Mouse (Mus musculus) frontal cortex, postnatal 14 days (tissue): ENCODE results near the gene Lect2.

Experiments used
- DNase-seq, 2 experiments: peaks; one replicate each; pipeline ENCODE4 v3.0.0; 2022; ENCODE audit warnings: low spot score in 2 of 2

Gene Lect2

GRCm38 (mm10) chr13:56555957-56556356, 7.7 kb upstream of the Lect2 start:
- DNase-seq, result peak in 1 of 2 experiments; percentile 18

- DNase-seq, result peak; percentile 33 to 56
These were observed 6.1 kb upstream of the Lect2 start for GRCm38 (mm10) chr13:56554409-56554808.

GRCm38 (mm10) chr13:56553923-56554322, 5.6 kb upstream of the Lect2 start:
- no peak for DNase-seq

- no peak for DNase-seq
These were observed 3.4 kb upstream of the Lect2 start for GRCm38 (mm10) chr13:56551661-56552060.

GRCm38 (mm10) chr13:56550574-56550973, 2.3 kb upstream of the Lect2 start:
- DNase-seq, result no peak

GRCm38 (mm10) chr13:56549364-56549763, 1.1 kb upstream of the Lect2 start:
- DNase-seq, result no peak

- no peak for DNase-seq
These were observed 3.3 kb downstream of the Lect2 start for GRCm38 (mm10) chr13:56544956-56545355.

GRCm38 (mm10) chr13:56543805-56544204, 4.5 kb downstream of the Lect2 start:
- DNase-seq, result no peak

- no peak for DNase-seq
These were observed 8.5 kb downstream of the Lect2 start for GRCm38 (mm10) chr13:56539846-56540245.

- DNase-seq, result no peak
These were observed 11.3 kb downstream of the Lect2 start for GRCm38 (mm10) chr13:56537026-56537425.

GRCm38 (mm10) chr13:56535570-56535969, 12.7 kb downstream of the Lect2 start:
- DNase-seq, result no peak

GRCm38 (mm10) chr13:56534931-56535330, 13.4 kb downstream of the Lect2 start:
- DNase-seq, result no peak

- DNase-seq, result no peak
These were observed 18.6 kb downstream of the Lect2 start for GRCm38 (mm10) chr13:56529685-56530084.

- no peak for DNase-seq
These were observed 19.3 kb downstream of the Lect2 start for GRCm38 (mm10) chr13:56529031-56529430.

GRCm38 (mm10) chr13:56528281-56528680, 20.0 kb downstream of the Lect2 start:
- no peak for DNase-seq

- no peak for DNase-seq
These were observed 20.5 kb downstream of the Lect2 start for GRCm38 (mm10) chr13:56527846-56528245.

GRCm38 (mm10) chr13:56526871-56527270, 21.4 kb downstream of the Lect2 start:
- DNase-seq, result no peak

- DNase-seq, result no peak
These were observed 25.5 kb downstream of the Lect2 start for GRCm38 (mm10) chr13:56522821-56523167.

- peak; percentile 78 to 83 for DNase-seq
These were observed 26.1 kb downstream of the Lect2 start, which contains the start of gene Fbxl21 for GRCm38 (mm10) chr13:56522081-56522820. Fbxl21 (plus strand) TSS chr13:56522472.

- DNase-seq, result no peak
These were observed 31.5 kb downstream of the Lect2 start for GRCm38 (mm10) chr13:56516816-56517215.

GRCm38 (mm10) chr13:56516311-56516710, 32.0 kb downstream of the Lect2 start:
- no peak for DNase-seq

GRCm38 (mm10) chr13:56513595-56513994, 34.7 kb downstream of the Lect2 start:
- no peak for DNase-seq

- DNase-seq, result no peak
These were observed 38.5 kb downstream of the Lect2 start for GRCm38 (mm10) chr13:56509796-56510195.
